Mouse (Mus musculus) testis, adult 2 months (tissue): ENCODE measurements around the gene Oasl2. TPM values are rescaled to one million over a fixed set of nuclear protein-coding genes. Genes with fewer than 3 reads are reported as not detected.
"Not testable (repeated sequence)": the region's sequence is repeated elsewhere in the genome, so short reads cannot be mapped to it uniquely, and the experiment has no call there.

Source experiments
- H3K27ac ChIP-seq: fragments of 200-500 bp; 2 replicates; pipeline ENCODE4 v1.5.1; 2012; ENCODE audit warnings: low read depth, low read length; ENCODE audit not compliant: control insufficient read depth, insufficient read depth
- H3K27me3 ChIP-seq: fragments of 200-500 bp; 2 replicates; pipeline ENCODE4 v1.6.1; 2012; ENCODE audit warnings: mild to moderate bottlenecking, low read length, moderate library complexity; ENCODE audit not compliant: control insufficient read depth, insufficient read depth
- H3K36me3 ChIP-seq: fragments of 200-500 bp; 2 replicates; pipeline ENCODE4 v1.6.1; 2012; ENCODE audit warnings: mild to moderate bottlenecking, low read length; ENCODE audit not compliant: control insufficient read depth, insufficient read depth
- H3K4me1 ChIP-seq: fragments of 200-500 bp; 2 replicates; pipeline ENCODE4 v1.6.1; 2012; ENCODE audit warnings: low read length; ENCODE audit not compliant: control insufficient read depth, insufficient read depth
- H3K4me3 ChIP-seq: fragments of 200-500 bp; 2 replicates; pipeline ENCODE4 v1.5.1; 2012; ENCODE audit warnings: low read depth, mild to moderate bottlenecking, low read length, moderate library complexity, mixed read lengths; ENCODE audit not compliant: control insufficient read depth
- CTCF ChIP-seq: fragments of 200-500 bp; IDR thresholded peaks from 2 replicates; pipeline ENCODE4 v1.5.1; 2012; ENCODE audit warnings: low read depth, mild to moderate bottlenecking, inconsistent platforms, low read length, moderate library complexity; ENCODE audit not compliant: control insufficient read depth, insufficient read depth, insufficient replicate concordance
- POLR2A ChIP-seq: fragments of 200-500 bp; IDR thresholded peaks from 2 replicates; pipeline ENCODE4 v1.6.1; 2012; ENCODE audit warnings: low read depth, mild to moderate bottlenecking, inconsistent platforms, low read length, moderate library complexity; ENCODE audit not compliant: control insufficient read depth
- polyA plus RNA-seq: library from polyadenylated mRNA; depleted of rRNA; stranded (reverse); fragments of >200 nt; gene quantifications from 2 replicates; pipeline ENCODE4 v1.2.3, GENCODE M21; 2012; rRNA removed

Oasl2 gene
- polyA plus RNA-seq: 3.9 and 4.4 TPM in 2 replicates

- no peak for TF ChIP-seq POLR2A
- TF ChIP-seq CTCF: no peak
Measured at GRCm38 (mm10) chr5:114896688-114897373, at the start of gene Oasl2. Gene Oasl2, plus strand, starts transcription at chr5:114896936.

DNA sequence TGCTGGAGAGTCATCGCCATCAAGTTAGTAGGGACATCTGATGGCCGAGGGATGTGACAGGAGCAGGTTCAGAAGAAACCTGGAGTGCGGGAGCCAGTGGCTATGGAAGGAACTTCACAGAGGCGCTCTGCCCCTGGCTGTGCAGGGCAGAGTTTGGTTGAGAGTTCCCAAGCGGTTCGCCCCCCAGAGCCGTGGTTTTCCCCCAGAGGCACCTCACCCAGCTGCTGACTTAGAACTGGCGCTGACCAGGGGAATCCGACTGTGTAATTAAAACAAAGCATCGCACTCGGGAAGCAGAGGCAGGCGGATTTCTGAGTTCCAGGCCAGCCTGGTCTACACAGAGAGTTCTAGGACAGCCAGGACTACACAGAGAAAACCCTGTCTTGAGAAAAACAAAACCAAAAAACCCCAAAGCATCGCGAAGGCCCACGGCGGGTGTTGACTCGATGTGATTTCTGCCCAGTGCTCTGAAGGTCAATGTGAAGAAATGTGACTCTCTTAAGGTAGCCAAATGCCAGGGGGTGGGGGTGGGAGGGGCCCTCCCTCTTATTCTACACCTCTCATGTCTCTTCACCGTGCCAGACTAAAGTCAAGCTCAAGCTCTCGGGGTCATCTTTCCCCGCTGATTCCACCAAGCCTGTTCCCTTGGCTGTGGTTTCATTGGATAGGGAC lies 45.0 kb upstream of the Oasl2 start:
- peaks cover 13% of the 10 kb centered on the region for H3K4me1 ChIP-seq
- H3K27ac ChIP-seq: peak overlapping the region; percentile 43
- TF ChIP-seq POLR2A (no peak), CTCF (no peak)
- H3K36me3 ChIP-seq: no peaks in the 10 kb centered on the region
- H3K27me3 ChIP-seq: no peaks in the 10 kb centered on the region
- H3K4me3 ChIP-seq: no peak overlapping the region

More at GRCm38 (mm10) chr5:114896688-114897373, at the start of gene Oasl2:
- Histone ChIP-seq H3K4me1 (peaks cover 4% of the 10 kb centered on the region; the same call in 1 of the 2 replicates), H3K27ac (peak within 1 kb of the TSS; percentile 65), H3K36me3 (no peaks in the 10 kb centered on the region), H3K4me3 (peak within 1 kb of the TSS; percentile 30), H3K27me3 (no peaks in the 10 kb centered on the region)

DNA sequence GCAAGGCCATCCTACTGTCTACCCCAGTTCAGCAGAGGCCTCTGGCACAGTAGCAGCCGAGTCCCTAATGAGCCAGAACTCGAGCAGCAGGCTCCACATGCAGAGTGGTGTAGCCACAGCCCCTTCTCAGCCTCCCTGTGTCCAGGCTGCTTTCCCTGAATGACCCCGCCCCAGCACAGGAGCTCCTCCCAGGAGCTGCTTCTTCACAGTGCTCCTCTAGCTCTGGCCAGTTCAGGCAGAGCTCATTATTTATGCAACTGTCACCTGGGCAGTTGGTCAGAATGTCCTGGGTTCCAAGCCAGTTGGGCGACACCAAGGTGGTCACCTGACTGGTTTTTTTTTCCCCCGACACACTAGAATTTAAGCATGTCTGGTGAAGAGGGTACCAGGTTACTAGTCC lies 43.4 kb upstream of the Oasl2 start, which contains the start of gene 4930519G04Rik:
4930519G04Rik (plus strand) TSS at position 301 of the 400 bp plus-strand sequence.
- H3K36me3 ChIP-seq, H3K27me3 ChIP-seq: not testable (repeated sequence)
- Histone ChIP-seq H3K27ac (peak within 1 kb of the TSS; percentile 93), H3K4me3 (peak within 1 kb of the TSS; percentile 28), H3K4me1 (peaks cover 11% of the 10 kb centered on the region)
- peak; percentile 31; the same call in 1 of the 2 replicates for TF ChIP-seq POLR2A

GRCm38 (mm10) chr5:114858582-114858981 lies 38.2 kb upstream of the Oasl2 start, which contains the start of gene Gm9936:
Gene Gm9936, minus strand, starts transcription at chr5:114858682.
- Histone ChIP-seq H3K4me1 (peaks cover 6% of the 10 kb centered on the region), H3K36me3 (no peaks in the 10 kb centered on the region), H3K27me3 (no peaks in the 10 kb centered on the region), H3K4me3 (no peak within 1 kb of the TSS), H3K27ac (no peak within 1 kb of the TSS)
- no peak for TF ChIP-seq CTCF
- TF ChIP-seq POLR2A: no peak

DNA sequence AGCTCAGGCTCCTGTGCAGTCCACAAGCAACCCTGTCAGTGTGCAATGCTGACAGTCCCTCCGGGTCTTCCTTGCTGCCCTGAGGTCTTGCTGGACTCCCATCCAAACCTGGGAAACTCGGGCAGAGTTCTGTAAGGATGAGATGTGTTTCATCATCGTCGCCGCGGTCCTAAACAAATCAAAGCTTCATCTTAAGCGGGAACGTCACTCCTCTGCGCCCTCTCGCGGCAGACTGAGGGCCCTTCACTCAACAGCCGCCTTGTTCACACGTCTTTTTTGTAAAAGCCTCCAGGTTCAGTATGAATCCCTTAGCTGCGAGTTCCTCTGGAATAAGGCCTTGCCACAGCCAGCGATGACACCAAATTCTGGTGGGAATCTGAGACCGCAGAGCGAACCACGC lies 37.5 kb upstream of the Oasl2 start:
- Histone ChIP-seq H3K27me3 (no peaks in the 10 kb centered on the region), H3K4me3 (no peak overlapping the region), H3K27ac (no peak overlapping the region), H3K4me1 (peaks cover 4% of the 10 kb centered on the region), H3K36me3 (no peaks in the 10 kb centered on the region)
- peak; percentile 62; the same call in 1 of the 2 replicates for TF ChIP-seq CTCF
- no peak for TF ChIP-seq POLR2A

- Histone ChIP-seq H3K27ac (no peak overlapping the region), H3K4me1 (peaks cover 5% of the 10 kb centered on the region), H3K4me3 (no peak overlapping the region), H3K27me3 (no peaks in the 10 kb centered on the region), H3K36me3 (no peaks in the 10 kb centered on the region)
- no peak for TF ChIP-seq POLR2A
Measured at GRCm38 (mm10) chr5:114861730-114862129, 35.0 kb upstream of the Oasl2 start.

DNA sequence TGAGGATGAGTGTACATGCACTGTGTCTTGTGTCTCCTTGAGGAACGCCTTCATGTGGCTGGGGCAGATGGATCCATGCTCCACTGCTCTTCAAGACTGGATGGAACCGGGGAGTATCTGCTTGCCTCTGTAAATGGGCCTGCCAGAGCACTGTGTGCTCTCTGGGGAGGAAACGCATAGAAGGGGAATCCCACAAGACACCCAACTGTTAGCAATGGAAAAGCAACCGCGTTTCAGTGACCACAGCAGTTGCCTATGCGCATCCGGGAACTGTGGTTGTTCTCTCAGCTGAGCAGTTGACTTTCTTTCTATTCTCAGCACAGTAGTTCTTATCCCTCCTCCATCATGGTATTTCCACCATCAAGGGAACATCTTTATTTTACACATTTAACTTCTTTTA lies 31.9 kb upstream of the Oasl2 start:
- no peak overlapping the region; the same call in 1 of the 2 replicates for H3K27ac ChIP-seq
- TF ChIP-seq POLR2A: no peak
- no peak for TF ChIP-seq CTCF
- H3K4me1 ChIP-seq: peaks cover 5% of the 10 kb centered on the region
- peak overlapping the region; percentile 80 for H3K4me3 ChIP-seq
- no peaks in the 10 kb centered on the region for H3K27me3 ChIP-seq
- no peaks in the 10 kb centered on the region for H3K36me3 ChIP-seq
